Mouse (Mus musculus) olfactory bulb, adult 2 months (tissue): Measurements from ENCODE around the gene Slc25a21. TPM values are rescaled to one million over a fixed set of nuclear protein-coding genes. Genes with fewer than 3 reads are reported as not detected.

Source experiments
- H3K27ac ChIP-seq: fragments of 200-500 bp; 2 replicates; pipeline ENCODE4 v1.5.1; 2012; ENCODE audit warnings: low read depth, low read length; ENCODE audit not compliant: insufficient read depth
- H3K4me1 ChIP-seq: fragments of 200-500 bp; 2 replicates; pipeline ENCODE4 v1.6.1; 2012; ENCODE audit warnings: low read length; ENCODE audit not compliant: control insufficient read depth, insufficient read depth
- H3K4me3 ChIP-seq: fragments of 200-500 bp; 2 replicates; pipeline ENCODE4 v1.5.1; 2012; ENCODE audit warnings: mild to moderate bottlenecking, low read depth, low read length, moderate library complexity; ENCODE audit not compliant: insufficient read depth
- CTCF ChIP-seq: fragments of 200-500 bp; IDR thresholded peaks from 2 replicates; pipeline ENCODE4 v1.5.1; 2012; ENCODE audit warnings: low read depth, mild to moderate bottlenecking, low read length, moderate library complexity; ENCODE audit not compliant: insufficient read depth
- POLR2A ChIP-seq: fragments of 200-500 bp; IDR thresholded peaks from 2 replicates; pipeline ENCODE4 v1.6.1; 2012; ENCODE audit warnings: mild to moderate bottlenecking, low read depth, low read length, moderate library complexity; ENCODE audit not compliant: insufficient read depth
- WGBS: fragments of 180-500 bp; shearing (Covaris S2); methylation state at CpG from one replicate; pipeline ENCODE4 v1.1.7; 2018; 5-methylcytosine and 5-hydroxymethylcytosine counted together
- polyA plus RNA-seq: library from polyadenylated mRNA; stranded (reverse); fragments of >200 nt; gene quantifications from 2 replicates; pipeline ENCODE4 v1.2.4, GENCODE M21; 2012; ENCODE audit warnings: low replicate concordance; ENCODE audit not compliant: missing spikeins, insufficient read depth, insufficient read length

Slc25a21 gene
- polyA plus RNA-seq, 1 experiment, result not detected

DNA sequence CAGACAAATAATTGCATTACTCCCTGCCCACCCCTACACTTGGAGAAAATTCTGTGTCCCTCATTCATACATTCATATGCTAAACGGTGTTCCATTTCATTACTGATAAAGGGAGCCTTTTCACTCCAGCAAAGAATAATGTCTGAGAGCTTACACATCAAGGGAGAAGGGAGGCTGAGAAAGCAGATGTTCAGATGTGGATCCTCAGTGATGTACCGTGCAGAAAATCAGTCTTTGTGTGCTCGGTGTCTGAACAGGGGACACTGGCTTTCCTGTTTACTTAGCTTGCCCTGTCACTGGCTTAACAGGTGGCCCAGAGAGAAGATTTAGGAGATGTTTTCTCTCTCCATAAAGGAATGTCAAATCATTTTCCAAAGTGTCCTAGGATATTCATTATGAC, 112.8 kb downstream of the Slc25a21 start:
- H3K27ac ChIP-seq, result no peak overlapping the region
- 49% methylated on average over 3 of the region's 3 CpGs for WGBS
- no peak for TF ChIP-seq CTCF
- TF ChIP-seq POLR2A, result no peak
- no peak overlapping the region for H3K4me3 ChIP-seq
- no peaks in the 10 kb centered on the region for H3K4me1 ChIP-seq

DNA sequence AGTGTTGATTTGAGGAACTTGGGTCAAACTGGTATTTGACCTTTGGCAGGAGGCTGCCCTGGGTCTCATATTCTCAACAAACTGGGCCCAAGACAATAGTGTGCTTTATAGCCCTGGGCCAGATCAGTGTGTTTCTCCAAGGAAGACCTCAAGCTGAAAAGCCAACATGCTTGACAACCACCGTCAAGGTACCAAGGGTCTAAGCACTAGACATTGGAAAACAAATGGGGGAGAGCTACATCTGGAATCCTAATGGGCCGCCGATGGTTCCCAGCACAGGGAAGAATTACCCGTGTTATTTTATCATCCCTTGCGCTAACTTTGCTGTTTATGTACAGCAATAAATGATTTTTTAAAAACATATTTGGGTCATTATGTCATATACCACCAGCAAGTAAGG, 113.7 kb downstream of the Slc25a21 start:
- no peaks in the 10 kb centered on the region for H3K4me1 ChIP-seq
- WGBS, result 93% methylated on average over 5 of the region's 5 CpGs
- TF ChIP-seq CTCF, result no peak
- H3K4me3 ChIP-seq, result no peak overlapping the region
- no peak overlapping the region for H3K27ac ChIP-seq

DNA sequence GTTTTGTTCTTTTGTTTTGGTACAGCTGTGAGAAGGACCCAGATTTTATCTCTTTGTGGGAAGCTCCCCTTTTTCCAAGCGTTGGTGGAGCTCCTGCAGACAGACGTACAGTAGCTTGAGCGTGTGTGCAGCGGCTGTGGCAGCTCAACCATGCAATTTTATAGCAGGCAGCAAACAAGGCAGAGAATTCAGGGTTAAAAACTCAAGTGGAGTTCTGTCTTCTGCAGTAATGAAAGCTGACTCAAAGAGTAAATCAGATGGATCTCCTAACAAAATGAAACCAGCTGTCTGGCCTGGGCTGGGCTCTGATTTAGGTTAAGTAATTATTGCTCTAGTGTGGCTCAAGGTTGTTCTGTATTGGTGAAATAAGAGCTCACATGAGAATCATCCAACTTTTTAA, 120.7 kb downstream of the Slc25a21 start:
- 19% methylated on average over 4 of the region's 4 CpGs for WGBS
- no peaks in the 10 kb centered on the region for H3K4me1 ChIP-seq
- TF ChIP-seq POLR2A (no peak), CTCF (no peak)
- no peak overlapping the region for H3K27ac ChIP-seq
- H3K4me3 ChIP-seq, result no peak overlapping the region

DNA sequence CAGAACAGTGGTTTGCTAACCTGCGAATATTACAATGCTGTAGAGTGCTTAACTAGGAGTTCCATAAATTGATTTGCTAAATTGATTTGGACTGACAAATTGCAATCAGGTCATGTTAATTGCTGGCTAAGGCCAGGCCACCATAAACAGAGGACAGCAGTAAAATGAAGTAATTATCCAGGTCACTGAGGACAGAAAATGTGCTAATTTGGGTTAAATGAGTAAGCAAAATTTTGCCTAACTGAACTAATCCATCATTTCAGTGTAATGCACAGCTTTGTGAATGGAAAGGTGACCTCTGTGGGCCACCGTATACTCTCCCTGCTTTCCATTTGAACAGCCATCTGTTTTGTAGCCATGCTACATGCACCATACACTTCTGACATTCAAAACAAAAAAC, 124.7 kb downstream of the Slc25a21 start:
- TF ChIP-seq CTCF (no peak), POLR2A (no peak)
- no peaks in the 10 kb centered on the region for H3K4me1 ChIP-seq
- no peak overlapping the region for H3K27ac ChIP-seq
- WGBS, result 79% methylated on average over 2 of the region's 2 CpGs
- no peak overlapping the region for H3K4me3 ChIP-seq

DNA sequence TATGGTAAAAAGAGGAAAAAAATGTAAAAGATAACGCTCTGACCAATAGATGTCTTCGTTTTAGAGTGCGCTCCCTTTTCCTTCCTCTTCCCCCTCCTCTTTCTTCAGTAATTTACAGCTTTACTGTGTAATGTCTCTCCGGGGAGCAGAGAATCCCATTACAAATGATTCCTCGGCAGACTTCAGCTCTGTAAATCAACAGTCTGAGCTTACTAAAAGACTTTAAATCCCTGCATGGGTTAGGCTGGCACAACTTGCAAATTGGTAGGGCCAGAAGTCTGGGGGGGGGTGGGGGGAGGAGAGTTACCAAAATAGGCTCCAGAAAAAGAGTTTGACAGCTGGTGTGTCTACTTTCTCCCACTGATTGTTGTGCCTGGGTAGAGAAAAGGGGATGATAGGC, 128.7 kb downstream of the Slc25a21 start:
- WGBS, result 49% methylated on average over 5 of the region's 5 CpGs
- Histone ChIP-seq H3K4me1 (no peaks in the 10 kb centered on the region), H3K4me3 (no peak overlapping the region), H3K27ac (no peak overlapping the region)
- TF ChIP-seq POLR2A (no peak), CTCF (no peak)

DNA sequence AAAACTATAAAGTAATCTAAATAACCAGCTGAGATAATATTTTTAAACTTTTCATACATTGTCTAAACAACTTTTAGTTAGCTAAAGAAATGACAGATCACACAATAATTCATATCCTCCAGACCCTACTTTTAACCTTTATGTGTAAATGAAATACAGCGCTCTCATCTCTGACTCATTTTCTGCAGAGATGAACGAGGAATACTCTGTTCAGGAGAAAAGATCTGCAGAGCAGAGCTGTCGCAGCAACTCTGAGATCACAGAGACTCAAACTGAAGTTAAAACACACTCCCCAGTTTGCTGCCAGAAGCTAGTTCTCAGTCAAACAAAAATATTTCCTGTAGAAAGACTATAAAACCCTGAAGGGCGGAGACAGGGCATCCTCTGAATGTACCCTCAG, 177.5 kb downstream of the Slc25a21 start:
- TF ChIP-seq POLR2A (no peak), CTCF (no peak)
- no peaks in the 10 kb centered on the region for H3K4me1 ChIP-seq
- H3K27ac ChIP-seq, result no peak overlapping the region
- 78% methylated on average over 4 of the region's 4 CpGs for WGBS
- H3K4me3 ChIP-seq, result no peak overlapping the region

DNA sequence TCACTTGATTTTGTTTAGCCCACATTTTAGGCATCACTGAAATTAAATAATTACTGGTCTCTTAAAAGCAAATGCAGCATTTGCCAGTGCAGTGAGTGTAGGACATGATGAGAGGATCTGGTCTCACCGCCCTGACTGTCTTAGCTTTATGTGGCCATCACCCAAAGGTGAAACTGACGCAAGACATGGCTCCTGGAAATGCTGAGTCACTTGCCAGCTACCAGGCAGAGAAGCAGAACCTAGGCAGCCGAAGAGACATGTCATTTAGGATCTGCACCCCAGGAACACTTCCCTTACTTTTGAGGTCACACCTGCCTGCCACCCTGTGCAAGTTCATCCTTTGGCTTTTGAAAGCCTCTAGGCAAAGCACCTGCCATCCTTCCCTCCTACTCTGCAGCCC, 180.4 kb downstream of the Slc25a21 start:
- no peaks in the 10 kb centered on the region for H3K4me1 ChIP-seq
- WGBS, result 95% methylated on average over 3 of the region's 3 CpGs
- no peak for TF ChIP-seq CTCF
- no peak for TF ChIP-seq POLR2A

DNA sequence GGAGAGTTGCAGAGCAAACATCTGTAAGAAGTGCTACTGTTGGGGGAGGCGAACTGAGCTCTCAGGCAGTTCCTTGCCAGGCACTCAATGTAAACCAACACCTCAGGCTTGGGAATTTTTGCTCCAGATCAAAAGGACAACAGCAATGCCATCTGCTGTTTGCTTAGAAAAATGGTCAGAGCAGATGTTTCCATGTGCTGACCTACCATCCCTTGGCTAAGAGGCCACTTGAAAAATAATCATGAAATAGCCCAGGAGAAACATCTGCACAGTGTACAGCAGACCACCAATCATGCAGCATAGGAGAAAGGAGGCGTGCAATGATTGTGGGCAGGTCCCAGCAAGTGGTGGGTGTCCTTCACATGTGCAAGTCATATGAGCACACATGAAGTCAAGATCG, 180.9 kb downstream of the Slc25a21 start:
- no peak for TF ChIP-seq POLR2A
- TF ChIP-seq CTCF, result no peak
- Histone ChIP-seq H3K4me1 (no peaks in the 10 kb centered on the region), H3K27ac (no peak overlapping the region), H3K4me3 (no peak overlapping the region)
- WGBS, result 89% methylated on average over 3 of the region's 3 CpGs

More for the DNA sequence above, 180.4 kb downstream of the Slc25a21 start:
- Histone ChIP-seq H3K27ac (no peak overlapping the region), H3K4me3 (no peak overlapping the region)

DNA sequence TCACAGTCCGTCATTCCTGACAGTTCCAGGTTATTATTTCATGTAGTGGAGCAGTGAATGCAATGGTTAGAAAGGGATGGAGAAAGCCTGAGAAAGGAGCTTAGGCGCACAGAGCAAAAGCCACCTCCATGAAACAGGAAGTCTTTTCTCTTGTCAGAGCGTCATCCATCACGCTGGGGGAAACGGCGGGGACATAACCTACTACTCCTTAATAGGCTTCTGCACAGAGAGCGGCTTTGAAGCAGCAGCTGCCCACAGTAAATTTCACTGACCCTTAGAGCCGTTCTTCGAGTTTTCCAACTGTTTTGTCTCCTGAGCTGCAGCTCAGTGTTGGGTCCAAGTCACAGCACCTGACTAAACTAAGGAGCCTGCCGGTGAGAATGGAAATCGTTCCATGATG, 188.3 kb downstream of the Slc25a21 start:
- H3K27ac ChIP-seq, result no peak overlapping the region
- no peaks in the 10 kb centered on the region for H3K4me1 ChIP-seq
- no peak overlapping the region for H3K4me3 ChIP-seq
- no peak for TF ChIP-seq POLR2A
- TF ChIP-seq CTCF, result no peak
- 68% methylated on average over 11 of the region's 11 CpGs for WGBS

DNA sequence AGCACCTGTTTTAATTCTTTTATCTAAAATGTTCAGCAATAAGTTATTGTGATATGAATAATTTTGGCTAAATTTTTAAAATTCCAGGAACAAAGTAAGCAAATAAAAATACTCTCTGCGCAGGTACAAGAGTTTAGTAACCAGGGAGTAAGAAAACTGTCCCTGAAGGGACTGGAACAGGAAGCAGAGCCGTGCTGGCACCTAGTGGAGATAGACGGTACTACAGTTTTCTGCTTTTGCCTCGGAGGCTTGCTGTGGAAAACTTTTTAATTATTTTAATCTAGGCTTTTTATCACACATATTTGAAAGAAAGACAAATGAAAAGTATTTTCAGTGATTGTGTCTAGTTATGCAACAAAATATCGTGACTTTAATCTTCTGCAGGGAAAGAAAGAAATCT, 211.2 kb downstream of the Slc25a21 start:
- no peak for TF ChIP-seq CTCF
- TF ChIP-seq POLR2A, result no peak
- Histone ChIP-seq H3K4me3 (no peak overlapping the region), H3K4me1 (no peaks in the 10 kb centered on the region), H3K27ac (no peak overlapping the region)
- WGBS, result 7% methylated on average over 5 of the region's 5 CpGs

DNA sequence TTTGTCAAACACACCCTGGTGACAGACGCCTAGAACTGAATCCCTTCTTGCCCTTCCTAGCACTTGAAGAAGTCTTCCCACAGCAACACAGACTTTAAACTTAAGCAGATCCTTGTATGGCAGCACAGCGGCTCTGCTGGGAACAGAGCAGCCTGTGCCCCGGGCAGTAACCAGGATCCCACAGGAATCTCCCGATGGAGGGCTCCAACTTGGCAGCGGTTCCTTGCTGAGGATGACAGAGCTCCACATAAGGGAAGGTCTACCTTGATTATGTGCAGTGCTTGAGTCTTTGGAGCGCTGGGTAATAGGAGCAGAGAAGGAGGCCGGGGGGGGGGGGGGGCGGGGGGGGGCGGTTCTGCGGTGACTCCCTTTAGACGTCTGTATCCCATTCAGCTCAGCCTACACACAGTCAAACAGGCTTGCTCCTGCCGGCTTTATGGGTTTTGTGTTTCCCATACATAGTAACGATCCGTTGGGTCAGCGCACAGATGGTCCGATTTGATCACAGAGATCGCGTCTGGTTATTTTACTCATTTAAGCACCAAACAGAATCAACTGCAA, 215.1 kb downstream of the Slc25a21 start:
- TF ChIP-seq CTCF, result no peak
- TF ChIP-seq POLR2A, result no peak
- 65% methylated on average over 16 of the region's 18 CpGs for WGBS
- H3K4me3 ChIP-seq, result no peak overlapping the region
- H3K27ac ChIP-seq, result no peak overlapping the region
- no peaks in the 10 kb centered on the region for H3K4me1 ChIP-seq
